22 mouse cellular contexts compared by ENCODE assay signal in the genomic region with DNA sequence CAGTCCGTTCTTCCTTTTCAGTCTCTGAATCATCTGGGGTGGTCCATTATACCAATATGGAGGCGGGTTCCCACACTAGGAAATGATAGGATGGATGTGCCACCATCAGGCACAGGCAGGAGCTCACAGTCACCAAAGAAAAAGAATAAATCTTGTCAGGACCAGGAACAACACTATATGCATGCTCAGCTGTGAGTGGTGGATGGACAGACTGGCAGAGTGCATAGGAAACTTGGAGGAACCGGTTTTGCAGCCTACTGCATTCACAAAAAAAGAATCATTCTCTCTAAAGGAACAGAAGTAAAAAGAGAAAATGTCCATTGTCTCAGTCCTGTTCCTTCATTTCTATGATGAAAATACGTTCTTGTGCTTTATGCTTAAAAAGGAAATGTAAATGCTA.
DNase-seq lines count a peak whose midpoint lies in the region; ATAC-seq and TF ChIP-seq lines count a peak whose summit lies in the region.
"Had no signal": no experiment of that assay in that cellular context is flagged by ENCODE, and none has a peak within 500 bp of the region (broad histone marks: within the 10 kb centered on the region; RNA-seq: fewer than 3 reads in every experiment).

No protein-coding gene starts in this region.

- H3K4me1 ChIP-seq in kidney, embryonic 15.5 days = peaks cover 6% of the 10 kb centered on the region
- no peaks in the 10 kb centered on the region for H3K4me1 ChIP-seq in kidney, embryonic 16.5 days (ENCODE audit: insufficient read depth, low read length)
- H3K4me1 ChIP-seq in lung, postnatal 0 days (ENCODE audit: insufficient read depth, low read depth, low read length) = no peaks in the 10 kb centered on the region
- peaks cover 2% of the 10 kb centered on the region; the same call in 1 of the 2 replicates for H3K4me1 ChIP-seq in stomach, embryonic 16.5 days (ENCODE audit: control insufficient read depth, insufficient read depth, low read length)
- H3K4me1 ChIP-seq: forebrain, embryonic 12.5 days; heart, embryonic 10.5 days; hindbrain, embryonic 12.5 days had no signal

- no peak for ATAC-seq in kidney, embryonic 15.5 days (replicated peaks; ENCODE audit: low FRiP score)
- ATAC-seq in kidney, embryonic 16.5 days (ENCODE audit: low FRiP score, low TSS enrichment) = no peak
- no peak for ATAC-seq in lung, postnatal 0 days
- ATAC-seq in stomach, embryonic 16.5 days (ENCODE audit: insufficient read depth, low FRiP score) = no peak
- ATAC-seq: activated CD4-positive, CD25-positive, alpha-beta regulatory T cell, adult 4 months; forebrain, embryonic 16.5 days; Patski had no signal

- no peak overlapping the region for H3K9ac ChIP-seq in kidney, embryonic 15.5 days
- H3K9ac ChIP-seq in kidney, embryonic 16.5 days (replicated peaks; ENCODE audit: low read length) = no peak overlapping the region
- H3K9ac ChIP-seq in lung, postnatal 0 days (replicated peaks; ENCODE audit: low read depth) = no peak overlapping the region
- no peak overlapping the region for H3K9ac ChIP-seq in stomach, embryonic 16.5 days (ENCODE audit: low read length)
- H3K9ac ChIP-seq: forebrain, embryonic 12.5 days; hindbrain, embryonic 12.5 days had no signal

- no peak for TF ChIP-seq EP300 in lung, postnatal 0 days (IDR thresholded peaks at IDR 0.05)

- no peak overlapping the region for H3K4me3 ChIP-seq in kidney, embryonic 15.5 days (replicated peaks)
- H3K4me3 ChIP-seq in kidney, embryonic 16.5 days (ENCODE audit: low read length) = no peak overlapping the region
- H3K4me3 ChIP-seq in lung, postnatal 0 days (ENCODE audit: low read depth, low read length) = no peak overlapping the region
- H3K4me3 ChIP-seq in stomach, embryonic 16.5 days (replicated peaks; ENCODE audit: low read length) = no peak overlapping the region
- H3K4me3 ChIP-seq: forebrain, embryonic 12.5 days; heart, embryonic 10.5 days; hindbrain, embryonic 12.5 days had no signal

- TF ChIP-seq CTCF in lung, postnatal 0 days (IDR thresholded peaks at IDR 0.05) = no peak

- 71% methylated on average over 4 of the region's 4 CpGs for WGBS in kidney, embryonic 15.5 days
- WGBS in kidney, embryonic 16.5 days = 73% methylated on average over 4 of the region's 4 CpGs
- WGBS in lung, postnatal 0 days = 55% methylated on average over 4 of the region's 4 CpGs
- 64% methylated on average over 4 of the region's 4 CpGs for WGBS in stomach, embryonic 16.5 days

- H3K27ac ChIP-seq in kidney, embryonic 15.5 days = no peak overlapping the region
- no peak overlapping the region for H3K27ac ChIP-seq in kidney, embryonic 16.5 days (ENCODE audit: low read length)
- no peak overlapping the region for H3K27ac ChIP-seq in lung, postnatal 0 days (ENCODE audit: low read length)
- H3K27ac ChIP-seq in stomach, embryonic 16.5 days (ENCODE audit: low read length) = no peak overlapping the region
- H3K27ac ChIP-seq: forebrain, embryonic 12.5 days; heart, embryonic 10.5 days; hindbrain, embryonic 12.5 days had no signal

- no peaks in the 10 kb centered on the region for H3K27me3 ChIP-seq in kidney, embryonic 15.5 days
- no peaks in the 10 kb centered on the region for H3K27me3 ChIP-seq in kidney, embryonic 16.5 days (ENCODE audit: insufficient read depth, low read length)
- no peaks in the 10 kb centered on the region for H3K27me3 ChIP-seq in lung, postnatal 0 days (replicated peaks; ENCODE audit: insufficient read depth, low read length)
- no peaks in the 10 kb centered on the region for H3K27me3 ChIP-seq in stomach, embryonic 16.5 days (ENCODE audit: control insufficient read depth, insufficient read depth, low read length)
- H3K27me3 ChIP-seq: CH12.LX; forebrain, embryonic 12.5 days; hindbrain, embryonic 12.5 days; Patski had no signal

- H3K9me3 ChIP-seq in kidney, embryonic 15.5 days (replicated peaks) = no peaks in the 10 kb centered on the region; the same call in 1 of the 2 replicates
- H3K9me3 ChIP-seq in kidney, embryonic 16.5 days (ENCODE audit: low read length) = 0 out of 2 replicates have a peak, but pooled peaks cover 2% of the 10 kb centered on the region
- H3K9me3 ChIP-seq in lung, postnatal 0 days (ENCODE audit: low read length) = no peaks in the 10 kb centered on the region
- 0 out of 2 replicates have a peak, but pooled peaks cover 2% of the 10 kb centered on the region for H3K9me3 ChIP-seq in stomach, embryonic 16.5 days (replicated peaks; ENCODE audit: control insufficient read depth, low read length)
- H3K9me3 ChIP-seq: heart, embryonic 10.5 days had no signal

- DNase-seq in lung, postnatal 0 days (ENCODE audit: low spot score) = peak; percentile 14
- no peak for DNase-seq in lung, postnatal 4 days
- peak; percentile 51 for DNase-seq in urinary bladder, postnatal 14 days (ENCODE audit: low spot score)
- no peak for DNase-seq in urinary bladder, postnatal 25 days (ENCODE audit: low spot score)
- DNase-seq: adrenal gland, postnatal 14 days; cerebellum, adult 11-12 months; cerebellum, adult 9-10 months; cerebellum, postnatal 25 days; gastrocnemius, postnatal 10 days; heart, adult 18-20 months; heart, postnatal 10 days; heart, postnatal 4 days had no signal

- H3K36me3 ChIP-seq in kidney, embryonic 15.5 days = no peaks in the 10 kb centered on the region
- H3K36me3 ChIP-seq in kidney, embryonic 16.5 days (ENCODE audit: insufficient read depth, low read length) = no peaks in the 10 kb centered on the region
- no peaks in the 10 kb centered on the region for H3K36me3 ChIP-seq in lung, postnatal 0 days (ENCODE audit: insufficient read depth, low read length)
- no peaks in the 10 kb centered on the region for H3K36me3 ChIP-seq in stomach, embryonic 16.5 days (ENCODE audit: control insufficient read depth, insufficient read depth, low read length)
- H3K36me3 ChIP-seq: forebrain, embryonic 12.5 days; heart, embryonic 10.5 days; hindbrain, embryonic 12.5 days had no signal

- H3K4me2 ChIP-seq in kidney, embryonic 15.5 days = 0 out of 2 replicates have a peak overlapping the region, but pooled peaks have one; percentile 3
- no peak overlapping the region for H3K4me2 ChIP-seq in kidney, embryonic 16.5 days (replicated peaks; ENCODE audit: low read depth, low read length)
- H3K4me2 ChIP-seq in lung, postnatal 0 days (replicated peaks; ENCODE audit: low read depth, low read length) = no peak overlapping the region
- 0 out of 2 replicates have a peak overlapping the region, but pooled peaks have one; percentile 24 for H3K4me2 ChIP-seq in stomach, embryonic 16.5 days (ENCODE audit: low read depth, low read length)
- H3K4me2 ChIP-seq: forebrain, embryonic 12.5 days; hindbrain, embryonic 12.5 days had no signal

Comparison
In these comparisons a context has a peak if more than half of its experiments do, and no peak if none do; other contexts are left out.
1. H3K4me2 ChIP-seq: peak in kidney, embryonic 15.5 days (single experiment) and stomach, embryonic 16.5 days (single experiment); none in kidney, embryonic 16.5 days (single experiment) and lung, postnatal 0 days (single experiment).
2. DNase-seq: peak in lung, postnatal 0 days (single experiment) and urinary bladder, postnatal 14 days (single experiment); none in lung, postnatal 4 days (0 of 2) and urinary bladder, postnatal 25 days (single experiment).